Mouse (Mus musculus) spleen, adult 18-20 months (tissue): ENCODE results near the gene Tnnc2.

Experiments
- DNase-seq, 2 experiments: peaks; one replicate each; pipeline ENCODE4 v3.0.0; 2022; ENCODE audit warnings: mixed read lengths in 2 of 2

Tnnc2 gene

GRCm38 (mm10) chr2:164734839-164735238, 44.9 kb downstream of the Tnnc2 start:
- DNase-seq, result no peak

- DNase-seq, result no peak
These were observed 46.5 kb downstream of the Tnnc2 start for GRCm38 (mm10) chr2:164733259-164733658.

GRCm38 (mm10) chr2:164731719-164732118, 48.0 kb downstream of the Tnnc2 start:
- DNase-seq, result no peak
